Mouse (Mus musculus) liver, embryonic 14.5 days (tissue): ENCODE data around the gene Sytl3.

Experiments used
- CTCF ChIP-seq: IDR thresholded peaks from 2 replicates; pipeline ENCODE4 v1.5.1; 2016; ENCODE audit warnings: antibody characterized with exemption, low read depth, control low read depth
- EP300 ChIP-seq: IDR thresholded peaks from 2 replicates; pipeline ENCODE4 v1.6.1; 2016; ENCODE audit warnings: antibody characterized with exemption, low read depth

- TF ChIP-seq CTCF (no peak), EP300 (no peak)
Observed at GRCm38 (mm10) chr17:6741271-6741670, 82.4 kb downstream of the Sytl3 start.
